Mouse (Mus musculus) midbrain, embryonic 10.5 days (tissue): ENCODE data around the gene Slc38a2. TPM values are rescaled to one million over a fixed set of nuclear protein-coding genes. Genes with fewer than 3 reads are reported as not detected.
A peak's percentile ranks its signal among the peaks of the same experiment; 100 is the strongest.

Experiments
- DNase-seq: peaks from one replicate; pipeline ENCODE4 v3.0.0-alpha.2; 2017; ENCODE audit warnings: low spot score
- H3K27ac ChIP-seq: fragments of 300-500 bp; sonication (generic); replicated peaks from 2 replicates; pipeline ENCODE4 v1.5.1; 2016; ENCODE audit warnings: mild to moderate bottlenecking
- H3K27me3 ChIP-seq: fragments of 300-500 bp; sonication (generic); 2 replicates; pipeline ENCODE4 v1.6.1; 2016; ENCODE audit warnings: low read depth, mild to moderate bottlenecking; ENCODE audit not compliant: poor library complexity, severe bottlenecking
- H3K36me3 ChIP-seq: fragments of 300-500 bp; sonication (generic); 2 replicates; pipeline ENCODE4 v1.6.1; 2016; ENCODE audit warnings: mild to moderate bottlenecking, moderate library complexity
- H3K4me1 ChIP-seq: fragments of 300-500 bp; sonication (generic); 2 replicates; pipeline ENCODE4 v1.6.1; 2016
- H3K4me3 ChIP-seq: fragments of 300-500 bp; sonication (generic); 2 replicates; pipeline ENCODE4 v1.5.1; 2016; ENCODE audit warnings: mild to moderate bottlenecking, moderate library complexity
- H3K9me3 ChIP-seq: fragments of 300-500 bp; sonication (generic); replicated peaks from 2 replicates; pipeline ENCODE4 v1.6.1; 2016; ENCODE audit warnings: mild to moderate bottlenecking
- WGBS: fragments of 180-500 bp; shearing (Covaris S2); methylation state at CpG from one replicate; pipeline ENCODE4 v1.1.7; 2016; 5-methylcytosine and 5-hydroxymethylcytosine counted together
- polyA plus RNA-seq: library from polyadenylated mRNA; unstranded; fragments of >200 nt; fragmentation: Nextera tagmentation; extraction: Ambion mirVana; gene quantifications from 2 replicates; pipeline ENCODE4 v1.2.1, GENCODE M21; 2016

Gene Slc38a2
- polyA plus RNA-seq, result 151 and 164 TPM in 2 replicates

DNA sequence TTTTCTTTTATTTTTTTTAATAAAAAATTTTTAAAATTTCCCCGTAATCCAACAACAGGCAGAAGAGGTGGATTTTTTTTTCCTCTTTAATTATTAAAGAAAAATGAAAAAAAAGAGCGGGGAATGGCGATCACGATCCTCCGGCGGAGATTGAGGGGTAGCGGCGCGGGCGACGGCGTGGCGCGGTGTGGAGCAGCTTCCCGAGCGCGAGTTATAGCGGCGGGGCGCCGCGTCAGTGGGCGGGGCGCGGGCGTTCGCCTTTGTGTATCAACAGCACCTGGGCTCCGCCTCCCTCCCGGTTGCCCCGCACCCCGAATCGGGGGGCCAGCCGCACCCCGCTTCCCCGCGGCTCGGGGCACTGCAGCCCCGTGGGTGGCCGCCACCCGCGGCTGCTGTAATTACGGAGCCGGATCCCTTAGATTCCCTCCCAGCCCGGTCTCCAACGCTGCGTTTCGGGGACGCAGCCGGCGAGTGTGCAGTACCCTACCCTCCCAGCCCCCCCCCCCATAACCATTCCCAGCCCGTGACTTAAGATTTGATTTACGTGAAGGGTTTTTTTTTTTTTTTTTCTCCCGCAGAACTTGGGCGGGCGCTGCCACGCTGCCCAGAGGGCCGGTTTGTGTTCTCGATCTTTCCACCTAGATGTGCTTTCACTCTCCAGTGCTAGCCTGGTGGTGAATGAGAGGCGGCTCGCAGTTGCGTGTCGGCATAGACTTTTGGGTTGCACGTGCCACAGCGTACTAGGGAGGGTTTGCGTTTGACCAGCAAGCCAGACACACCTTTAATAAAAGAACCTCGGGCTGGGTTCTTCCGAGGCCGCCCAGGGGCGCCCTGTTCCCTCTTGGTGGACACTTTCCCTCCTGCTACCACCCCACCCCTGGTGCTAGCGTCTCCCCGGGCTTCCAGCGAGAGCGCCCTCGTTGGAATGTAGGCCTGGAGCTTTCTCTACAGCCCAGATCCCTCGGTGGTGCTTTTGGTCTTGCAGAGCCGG is at the start of gene Slc38a2:
Gene Slc38a2, minus strand, starts transcription at position 210 of the 991 bp plus-strand sequence.
- Histone ChIP-seq H3K27ac (peak within 1 kb of the TSS; percentile 100), H3K36me3 (peaks cover 38% of the 10 kb centered on the region), H3K27me3 (peaks cover 19% of the 10 kb centered on the region), H3K9me3 (no peaks in the 10 kb centered on the region), H3K4me1 (peaks cover 41% of the 10 kb centered on the region), H3K4me3 (peak within 1 kb of the TSS; percentile 88)
- WGBS, result under 1% methylated on average over 76 of the region's 76 CpGs
- DNase-seq, result peak; percentile 87

DNA sequence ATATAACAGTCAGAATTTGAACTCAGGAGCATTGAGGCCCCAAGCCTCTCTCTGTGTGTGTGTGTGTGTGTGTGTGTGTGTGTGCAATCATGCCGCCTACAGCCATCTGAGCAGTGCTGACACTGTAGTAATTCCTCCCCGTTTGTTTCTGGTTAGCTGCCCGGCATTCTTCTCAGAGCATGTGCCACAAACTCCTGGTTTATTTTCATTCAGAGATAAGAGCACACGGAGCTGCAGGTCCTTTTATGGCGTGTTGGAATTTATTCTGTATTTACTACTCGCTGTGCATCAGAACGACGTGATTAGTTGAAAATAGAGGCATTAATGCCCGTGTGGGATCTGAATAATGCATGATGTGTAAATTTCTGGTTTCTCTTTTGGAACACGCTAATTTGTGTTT is 49.6 kb upstream of the Slc38a2 start:
- Histone ChIP-seq H3K4me3 (no peak overlapping the region), H3K4me1 (no peaks in the 10 kb centered on the region), H3K27me3 (no peaks in the 10 kb centered on the region), H3K9me3 (no peaks in the 10 kb centered on the region), H3K27ac (no peak overlapping the region), H3K36me3 (no peaks in the 10 kb centered on the region)
- WGBS, result 91% methylated on average over 10 of the region's 10 CpGs
- no peak for DNase-seq

DNA sequence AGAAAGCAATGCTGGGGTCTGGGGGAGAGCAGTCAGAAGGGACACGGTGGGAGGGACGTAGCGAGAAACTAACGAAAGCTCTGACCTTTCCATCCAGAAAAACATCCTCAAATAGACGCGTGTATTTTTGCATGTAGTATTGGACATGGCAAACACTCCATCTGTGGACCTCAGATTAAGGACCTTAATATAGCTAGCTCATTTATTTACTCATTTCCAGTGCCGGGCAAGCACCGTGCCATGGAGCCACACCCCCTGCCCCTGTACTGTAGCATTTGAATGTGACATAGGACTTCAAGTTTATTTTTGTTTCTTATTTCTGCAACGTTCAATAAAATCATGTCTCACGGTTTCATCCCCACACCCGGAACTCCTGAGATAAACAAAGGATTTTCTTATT is 48.0 kb upstream of the Slc38a2 start:
- Histone ChIP-seq H3K4me1 (0 out of 2 replicates have a peak, but pooled peaks cover 2% of the 10 kb centered on the region), H3K9me3 (no peaks in the 10 kb centered on the region), H3K36me3 (no peaks in the 10 kb centered on the region), H3K27ac (no peak overlapping the region), H3K4me3 (no peak overlapping the region), H3K27me3 (no peaks in the 10 kb centered on the region)
- DNase-seq, result no peak
- 94% methylated on average over 11 of the region's 11 CpGs for WGBS

DNA sequence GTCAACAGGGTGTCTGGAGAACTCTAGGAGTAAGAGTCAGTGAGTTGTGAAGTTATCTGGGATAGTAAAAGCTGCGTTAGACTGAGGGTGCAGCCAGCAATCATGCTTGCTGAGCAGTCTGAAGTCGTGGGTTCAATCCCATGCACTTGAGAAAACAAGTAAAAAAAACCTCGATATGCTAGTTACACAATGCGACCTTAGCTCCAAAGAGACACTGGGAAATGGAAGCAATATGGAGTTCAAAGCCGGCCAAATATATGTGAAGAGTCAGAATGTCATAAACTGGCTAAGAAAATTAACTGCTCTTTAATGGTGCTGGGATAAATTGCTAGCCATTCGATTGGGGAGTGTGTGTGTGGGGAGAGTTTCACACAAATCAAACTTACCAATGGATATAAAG is 47.5 kb upstream of the Slc38a2 start:
- DNase-seq, result no peak
- Histone ChIP-seq H3K36me3 (no peaks in the 10 kb centered on the region), H3K4me3 (no peak overlapping the region), H3K9me3 (no peaks in the 10 kb centered on the region), H3K27me3 (no peaks in the 10 kb centered on the region), H3K4me1 (0 out of 2 replicates have a peak, but pooled peaks cover 2% of the 10 kb centered on the region), H3K27ac (no peak overlapping the region)
- WGBS, result 92% methylated on average over 6 of the region's 6 CpGs

DNA sequence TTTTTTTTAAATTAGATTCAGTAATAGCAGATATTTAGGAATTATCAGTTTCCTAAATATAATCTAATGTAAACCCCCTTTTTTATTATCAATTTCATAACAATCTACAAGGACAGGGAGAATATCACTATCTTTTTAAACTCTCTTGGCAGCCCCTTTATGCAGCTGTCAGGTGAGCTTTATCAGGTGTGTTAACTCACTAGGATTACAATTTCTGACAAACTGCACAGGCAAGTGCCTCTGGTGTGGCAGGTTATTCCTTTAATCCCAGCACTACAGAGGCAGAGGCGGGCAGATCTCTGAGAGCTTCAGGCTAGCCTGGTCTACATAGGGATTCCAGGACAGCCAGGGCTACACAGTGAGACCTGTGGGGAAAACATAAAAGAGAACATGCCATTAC is 45.8 kb upstream of the Slc38a2 start:
- Histone ChIP-seq H3K4me1 (0 out of 2 replicates have a peak, but pooled peaks cover 2% of the 10 kb centered on the region), H3K9me3 (no peaks in the 10 kb centered on the region), H3K36me3 (no peaks in the 10 kb centered on the region), H3K4me3 (no peak overlapping the region), H3K27ac (no peak overlapping the region), H3K27me3 (no peaks in the 10 kb centered on the region)
- WGBS, result 94% methylated on average over 1 of the region's 1 CpGs
- no peak for DNase-seq

DNA sequence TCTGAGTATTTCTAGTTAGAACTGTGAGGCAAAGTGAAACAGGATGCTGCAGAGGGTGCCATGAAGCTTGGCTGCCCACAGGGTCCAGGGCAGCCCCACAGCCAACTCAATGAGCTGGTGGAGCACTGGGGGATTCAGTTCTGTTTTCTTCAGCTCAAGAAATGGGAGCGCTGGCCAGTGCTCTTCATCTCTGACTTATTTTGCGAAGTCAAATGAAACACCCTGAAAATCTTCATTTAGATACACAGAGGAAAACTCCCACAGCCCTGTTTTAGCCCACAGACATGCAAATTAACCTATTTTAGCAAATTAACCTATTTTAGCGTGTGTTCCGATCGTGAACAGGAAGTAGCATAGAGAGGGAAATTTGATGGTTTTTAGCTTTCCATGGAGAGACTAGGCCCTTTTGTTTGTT is 45.4 kb upstream of the Slc38a2 start:
- Histone ChIP-seq H3K27ac (no peak overlapping the region), H3K4me3 (no peak overlapping the region), H3K36me3 (no peaks in the 10 kb centered on the region), H3K27me3 (no peaks in the 10 kb centered on the region), H3K4me1 (0 out of 2 replicates have a peak, but pooled peaks cover 2% of the 10 kb centered on the region), H3K9me3 (no peaks in the 10 kb centered on the region)
- no peak for DNase-seq
- WGBS, result 93% methylated on average over 5 of the region's 5 CpGs

DNA sequence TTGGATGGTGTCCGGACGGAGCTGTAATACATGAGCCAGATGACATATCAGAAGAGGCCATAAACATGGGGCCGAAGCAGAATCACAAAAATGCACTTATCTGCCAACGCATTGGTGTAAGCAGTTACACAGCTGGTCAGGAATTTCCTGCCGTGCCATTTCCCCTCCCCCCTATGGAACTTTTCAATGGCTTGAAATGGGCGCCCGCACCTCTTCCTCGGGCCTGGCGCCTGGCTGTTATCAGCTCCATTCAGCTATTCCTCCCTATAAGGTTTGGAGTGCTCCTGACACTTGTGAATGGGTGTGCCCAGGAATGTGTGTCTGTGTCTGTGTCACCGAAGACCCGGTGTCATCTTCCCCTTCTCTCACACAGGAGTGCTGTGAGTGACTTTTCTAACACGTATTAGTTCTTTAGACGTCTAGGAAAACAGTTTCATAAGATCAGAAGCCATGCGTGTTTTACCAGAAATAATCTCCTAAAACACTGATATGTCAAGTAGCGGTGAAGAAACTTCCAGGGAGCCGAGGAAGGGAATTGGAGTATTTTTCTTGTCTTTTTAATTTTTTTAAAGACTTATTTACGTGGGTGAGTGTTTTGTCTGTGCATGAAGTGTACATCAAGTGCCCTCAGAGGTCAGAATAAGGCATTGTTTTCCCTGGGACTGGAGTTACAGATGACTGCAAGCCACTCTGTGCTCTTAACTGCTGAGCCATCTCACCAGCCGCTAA is 44.8 kb upstream of the Slc38a2 start:
- H3K27me3 ChIP-seq, result no peaks in the 10 kb centered on the region
- H3K36me3 ChIP-seq, result no peaks in the 10 kb centered on the region
- no peak for DNase-seq
- WGBS, result 83% methylated on average over 18 of the region's 18 CpGs
- H3K27ac ChIP-seq, result no peak overlapping the region
- H3K9me3 ChIP-seq, result no peaks in the 10 kb centered on the region
- H3K4me1 ChIP-seq, result 0 out of 2 replicates have a peak, but pooled peaks cover 2% of the 10 kb centered on the region
- H3K4me3 ChIP-seq, result no peak overlapping the region

DNA sequence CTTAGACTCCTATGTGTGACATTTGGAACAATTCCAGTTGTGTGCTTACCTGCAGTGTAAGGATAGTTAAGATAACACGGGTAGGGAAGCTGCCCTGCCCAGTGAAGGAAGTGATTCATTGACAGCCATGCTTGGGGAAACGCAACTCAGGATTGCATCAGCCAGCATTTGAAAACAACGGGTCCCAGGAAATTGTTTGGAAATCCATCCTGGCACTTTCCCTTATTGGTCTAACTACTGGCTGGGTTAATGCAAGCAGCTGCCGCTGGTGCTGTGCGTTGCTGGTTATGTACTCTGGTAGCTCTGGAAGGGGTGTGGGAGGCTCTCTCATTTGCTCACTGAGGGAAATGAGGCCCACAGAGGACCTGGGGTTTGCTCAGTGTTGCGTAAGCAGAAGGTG is 43.7 kb upstream of the Slc38a2 start:
- Histone ChIP-seq H3K27me3 (no peaks in the 10 kb centered on the region), H3K36me3 (no peaks in the 10 kb centered on the region), H3K9me3 (no peaks in the 10 kb centered on the region), H3K4me3 (no peak overlapping the region), H3K4me1 (0 out of 2 replicates have a peak, but pooled peaks cover 2% of the 10 kb centered on the region), H3K27ac (no peak overlapping the region)
- DNase-seq, result no peak
- WGBS, result 82% methylated on average over 6 of the region's 6 CpGs

DNA sequence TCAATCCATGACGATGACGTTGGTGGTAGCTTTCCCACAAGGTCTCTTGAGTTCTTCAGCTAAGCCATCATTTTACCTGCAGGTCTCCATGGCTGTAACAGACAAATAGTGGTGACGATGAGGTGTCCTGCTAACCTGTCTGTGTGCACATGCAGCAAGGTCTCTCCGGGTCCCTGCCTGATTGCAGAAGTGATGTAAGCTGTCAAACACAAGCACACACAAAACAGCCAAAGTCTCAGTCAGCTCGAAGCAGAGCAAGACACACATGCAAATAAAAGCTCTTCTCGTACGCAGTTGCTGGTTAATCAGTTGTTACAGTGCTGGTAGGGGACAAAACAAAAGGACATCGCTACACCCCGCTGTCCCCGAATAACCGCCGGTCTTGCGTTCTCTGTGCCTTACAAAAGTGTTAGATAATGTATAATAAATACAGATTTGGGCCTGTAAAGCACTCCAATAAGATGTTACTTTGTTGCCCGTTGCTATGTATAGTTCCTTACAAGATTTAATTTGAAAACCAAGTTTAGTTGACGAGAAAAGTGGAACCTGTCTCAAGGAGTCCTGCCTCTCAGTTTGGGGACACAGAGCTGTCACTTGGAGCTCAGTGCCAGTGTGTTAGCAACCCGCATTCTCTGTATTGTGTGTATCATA is 43.2 kb upstream of the Slc38a2 start:
- H3K4me1 ChIP-seq, result 0 out of 2 replicates have a peak, but pooled peaks cover 2% of the 10 kb centered on the region
- no peak overlapping the region for H3K4me3 ChIP-seq
- no peak overlapping the region for H3K27ac ChIP-seq
- DNase-seq, result no peak
- no peaks in the 10 kb centered on the region for H3K36me3 ChIP-seq
- WGBS, result 93% methylated on average over 16 of the region's 16 CpGs
- no peaks in the 10 kb centered on the region for H3K9me3 ChIP-seq
- no peaks in the 10 kb centered on the region for H3K27me3 ChIP-seq

DNA sequence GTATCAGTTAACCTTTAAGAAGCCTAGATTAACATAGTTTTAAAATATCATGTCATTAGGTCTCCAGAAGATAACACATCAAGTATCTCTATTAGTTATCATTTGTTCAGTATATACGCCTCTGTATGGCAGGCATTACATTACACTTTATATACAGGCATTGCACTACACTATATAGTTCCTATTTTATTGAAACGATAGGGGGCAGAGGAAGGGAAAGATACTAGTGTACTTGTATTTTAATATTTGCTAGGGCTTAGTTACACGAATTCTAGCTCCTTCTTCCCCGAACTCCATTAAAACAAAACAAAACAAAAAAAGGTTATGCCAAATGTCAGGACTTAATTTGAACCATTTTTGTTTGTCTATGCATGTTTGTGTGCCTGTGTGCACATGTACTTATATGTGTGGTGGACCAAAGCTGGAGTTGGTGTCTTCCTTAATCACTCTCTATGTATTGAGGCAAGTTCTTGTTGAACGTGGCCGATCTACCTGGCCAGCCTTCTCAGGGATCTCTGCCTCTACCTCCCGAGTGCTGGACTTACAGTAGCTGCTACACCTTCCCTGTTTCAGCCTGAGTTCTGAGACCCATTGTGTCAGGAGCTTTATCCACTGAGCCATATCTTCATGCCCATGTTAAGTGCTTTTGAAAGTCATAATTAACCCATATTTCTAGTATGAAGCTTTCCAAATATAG is 41.5 kb upstream of the Slc38a2 start:
- WGBS, result 90% methylated on average over 7 of the region's 7 CpGs
- Histone ChIP-seq H3K36me3 (no peaks in the 10 kb centered on the region), H3K27me3 (no peaks in the 10 kb centered on the region), H3K9me3 (no peaks in the 10 kb centered on the region), H3K27ac (no peak overlapping the region), H3K4me3 (no peak overlapping the region), H3K4me1 (0 out of 2 replicates have a peak, but pooled peaks cover 2% of the 10 kb centered on the region)
- no peak for DNase-seq

DNA sequence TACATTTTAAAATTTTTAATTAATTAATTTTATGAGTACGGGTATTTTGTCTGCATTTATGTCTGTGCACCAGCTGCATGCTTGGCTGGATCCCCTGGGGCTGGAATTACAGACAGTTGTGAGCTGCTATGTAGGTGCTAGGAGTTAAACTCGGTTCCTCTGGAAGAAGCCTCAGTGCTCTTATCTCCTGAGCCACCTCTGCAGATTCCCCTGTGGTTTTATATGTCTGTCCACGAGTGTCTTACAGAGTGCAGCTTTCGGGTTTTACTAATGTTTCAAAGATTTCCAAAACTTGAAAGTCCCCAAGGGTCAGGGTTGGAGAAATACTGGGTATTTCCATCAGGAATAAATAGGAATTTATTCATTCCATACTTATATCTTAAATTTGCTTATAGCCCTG is 40.6 kb upstream of the Slc38a2 start:
- H3K9me3 ChIP-seq, result no peaks in the 10 kb centered on the region
- WGBS, result 82% methylated on average over 4 of the region's 4 CpGs
- H3K27me3 ChIP-seq, result no peaks in the 10 kb centered on the region
- H3K4me1 ChIP-seq, result 0 out of 2 replicates have a peak, but pooled peaks cover 2% of the 10 kb centered on the region
- DNase-seq, result no peak
- H3K36me3 ChIP-seq, result no peaks in the 10 kb centered on the region
- H3K27ac ChIP-seq, result no peak overlapping the region
- H3K4me3 ChIP-seq, result no peak overlapping the region
